Mouse (Mus musculus) heart, postnatal 0 days (tissue): ENCODE results near the gene Wdr91.

Experiments
- CTCF ChIP-seq: IDR thresholded peaks from 2 replicates; pipeline ENCODE4 v1.5.1; 2016; ENCODE audit warnings: antibody characterized with exemption, control low read depth, low read depth
- EP300 ChIP-seq: IDR thresholded peaks from 2 replicates; pipeline ENCODE4 v1.6.1; 2016; ENCODE audit warnings: antibody characterized with exemption, low read depth

DNA sequence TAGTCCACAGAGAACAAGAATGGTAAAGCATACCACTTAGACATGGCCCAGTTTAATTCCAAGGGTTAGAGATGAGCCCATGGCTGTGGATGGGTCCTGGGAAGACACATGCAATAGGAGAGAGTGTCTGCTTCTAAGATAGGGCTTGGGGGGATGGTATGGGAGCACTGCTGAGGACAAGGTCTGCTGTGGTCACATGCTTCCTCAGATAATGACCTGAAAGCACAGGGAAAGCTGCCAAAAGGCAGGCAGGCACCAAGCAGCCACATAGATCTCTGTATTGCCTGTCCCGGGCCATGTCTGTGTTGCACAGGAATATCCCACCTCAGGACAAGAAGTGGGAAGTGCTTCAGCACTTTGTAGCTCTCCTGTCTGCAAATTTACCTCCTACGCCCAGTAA is 11.5 kb downstream of the Wdr91 start:
- TF ChIP-seq CTCF (no peak), EP300 (no peak)
